Mouse (Mus musculus) forebrain, postnatal 0 days (tissue): ENCODE measurements around the gene Gm21776. TPM values are rescaled to one million over a fixed set of nuclear protein-coding genes. Genes with fewer than 3 reads are reported as not detected.
"Not testable (repeated sequence)": the region's sequence is repeated elsewhere in the genome, so short reads cannot be mapped to it uniquely, and the experiment has no call there.

Experiments used
- ATAC-seq: fragments of 200-750 bp; cut with Nextera tagmentation; 2 replicates; pipeline ENCODE4 v1.8.0; 2017; ENCODE audit warnings: mild to moderate bottlenecking, moderate library complexity
- DNase-seq: peaks from one replicate; pipeline ENCODE4 v3.0.0-alpha.2; 2015
- H3K27ac ChIP-seq: fragments of 300-500 bp; sonication (generic); 2 replicates; pipeline ENCODE4 v1.5.1; 2014; ENCODE audit warnings: low read depth, mild to moderate bottlenecking, antibody characterized with exemption, low read length, moderate library complexity, mixed read lengths
- H3K27me3 ChIP-seq: fragments of 300-500 bp; sonication (generic); 2 replicates; pipeline ENCODE4 v1.6.1; 2014; ENCODE audit warnings: mild to moderate bottlenecking, low read length, mixed read lengths; ENCODE audit not compliant: insufficient read depth
- H3K36me3 ChIP-seq: fragments of 300-500 bp; sonication (generic); 2 replicates; pipeline ENCODE4 v1.6.1; 2014; ENCODE audit warnings: mild to moderate bottlenecking, moderate library complexity; ENCODE audit not compliant: insufficient read depth
- H3K4me1 ChIP-seq: fragments of 300-500 bp; sonication (generic); 2 replicates; pipeline ENCODE4 v1.6.1; 2014; ENCODE audit warnings: antibody characterized with exemption; ENCODE audit not compliant: insufficient read depth
- H3K4me2 ChIP-seq: fragments of 300-500 bp; sonication (generic); 2 replicates; pipeline ENCODE4 v1.6.1; 2014; ENCODE audit warnings: low read depth, mild to moderate bottlenecking, moderate library complexity
- H3K4me3 ChIP-seq: fragments of 300-500 bp; sonication (generic); 2 replicates; pipeline ENCODE4 v1.5.1; 2014; ENCODE audit warnings: low read depth, low read length, mixed read lengths
- H3K9ac ChIP-seq: fragments of 300-500 bp; sonication (generic); 2 replicates; pipeline ENCODE4 v1.6.1; 2014; ENCODE audit warnings: mild to moderate bottlenecking
- H3K9me3 ChIP-seq: fragments of 300-500 bp; sonication (generic); 2 replicates; pipeline ENCODE4 v1.6.1; 2016; ENCODE audit warnings: low read length
- WGBS: fragments of 180-500 bp; shearing (Covaris S2); extraction: QIAGEN DNeasy Blood & Tissue Kit; methylation state at CpG from one replicate; pipeline ENCODE4 v1.1.7; 2014; 5-methylcytosine and 5-hydroxymethylcytosine counted together
- polyA plus RNA-seq: library from polyadenylated mRNA; unstranded; fragments of >200 nt; fragmentation: Nextera tagmentation; extraction: Ambion mirVana; gene quantifications from 2 replicates; pipeline ENCODE4 v1.2.1, GENCODE M21; 2015
- total RNA-seq: library from RNA; depleted of rRNA; stranded (reverse); fragments of >200 nt; gene quantifications from 2 replicates; pipeline ENCODE4 v1.2.3, GENCODE M21; 2014; rRNA removed

Gene Gm21776
- total RNA-seq (not detected in 2 replicates), polyA plus RNA-seq (not detected in 2 replicates)

DNA sequence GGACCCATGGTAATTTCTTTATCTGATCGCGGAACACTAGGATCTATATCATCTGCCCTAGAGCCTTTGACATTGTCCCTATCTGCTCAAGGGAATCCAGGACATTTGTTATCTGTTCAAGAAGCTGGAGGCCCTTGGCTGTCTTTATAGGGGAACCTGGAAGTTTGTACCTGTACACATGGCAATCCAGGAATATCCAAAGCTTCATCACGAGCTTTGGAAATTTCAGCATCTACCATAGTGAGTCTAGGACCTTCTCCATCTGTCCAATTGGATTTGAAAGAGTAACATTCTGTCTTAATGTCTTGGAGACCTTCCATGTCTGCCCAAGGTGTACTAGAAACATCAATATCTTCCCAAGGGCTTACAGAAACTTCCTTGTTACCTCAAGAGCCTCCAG lies at the start of gene Gm21776:
Gm21776 (plus strand) TSS at position 301 of the 400 bp plus-strand sequence.
- H3K27ac ChIP-seq, DNase-seq, H3K27me3 ChIP-seq, H3K9ac ChIP-seq, ATAC-seq, H3K36me3 ChIP-seq, H3K4me3 ChIP-seq, H3K9me3 ChIP-seq, H3K4me2 ChIP-seq, H3K4me1 ChIP-seq: not testable (repeated sequence)
- WGBS: no CpG with 5 or more reads among the region's 3 CpGs
